Mouse (Mus musculus) limb, embryonic 14.5 days (tissue): Measurements from ENCODE around the gene Ptpn5. TPM values are rescaled to one million over a fixed set of nuclear protein-coding genes. Genes with fewer than 3 reads are reported as not detected.

Source experiments
- ATAC-seq: fragments of 200-750 bp; cut with Nextera tagmentation; 2 replicates; pipeline ENCODE4 v1.8.0; 2017; ENCODE audit warnings: low read depth, moderate number of reproducible peaks, moderate TSS enrichment; ENCODE audit not compliant: low FRiP score
- DNase-seq: peaks from one replicate; pipeline ENCODE4 v3.0.0-alpha.2; 2015; ENCODE audit warnings: low spot score
- H3K27ac ChIP-seq: fragments of 300-500 bp; sonication (generic); replicated peaks from 2 replicates; pipeline ENCODE4 v1.5.1; 2014; ENCODE audit warnings: low read depth, mild to moderate bottlenecking, low read length, moderate library complexity, mixed read lengths
- H3K27me3 ChIP-seq: fragments of 300-500 bp; sonication (generic); 2 replicates; pipeline ENCODE4 v1.6.1; 2014; ENCODE audit warnings: low read length, mixed read lengths; ENCODE audit not compliant: control insufficient read depth, insufficient read depth
- H3K36me3 ChIP-seq: fragments of 300-500 bp; sonication (generic); 2 replicates; pipeline ENCODE4 v1.6.1; 2014; ENCODE audit warnings: mild to moderate bottlenecking, low read length, moderate library complexity, mixed read lengths; ENCODE audit not compliant: control insufficient read depth, insufficient read depth
- H3K4me1 ChIP-seq: fragments of 300-500 bp; sonication (generic); 2 replicates; pipeline ENCODE4 v1.6.1; 2014; ENCODE audit warnings: antibody characterized with exemption, low read length, mixed read lengths; ENCODE audit not compliant: control insufficient read depth, insufficient read depth
- H3K4me2 ChIP-seq: fragments of 300-500 bp; sonication (generic); replicated peaks from 2 replicates; pipeline ENCODE4 v1.6.1; 2014; ENCODE audit warnings: low read depth, mild to moderate bottlenecking, low read length, moderate library complexity; ENCODE audit not compliant: severe bottlenecking
- H3K4me3 ChIP-seq: fragments of 300-500 bp; sonication (generic); replicated peaks from 2 replicates; pipeline ENCODE4 v1.5.1; 2014; ENCODE audit warnings: low read length
- H3K9ac ChIP-seq: fragments of 300-500 bp; sonication (generic); 2 replicates; pipeline ENCODE4 v1.6.1; 2014; ENCODE audit warnings: mild to moderate bottlenecking, low read depth, low read length, moderate library complexity; ENCODE audit not compliant: severe bottlenecking
- H3K9me3 ChIP-seq: fragments of 300-500 bp; sonication (generic); 2 replicates; pipeline ENCODE4 v1.6.1; 2016; ENCODE audit warnings: low read length; ENCODE audit not compliant: control insufficient read depth
- POLR2A ChIP-seq: fragments of 200-500 bp; IDR thresholded peaks from 2 replicates; pipeline ENCODE4 v1.8.0; 2012; ENCODE audit warnings: inconsistent platforms, mild to moderate bottlenecking, moderate library complexity, borderline replicate concordance; ENCODE audit not compliant: insufficient read depth, insufficient read length; ENCODE audit errors: extremely low read depth
- WGBS: fragments of 180-500 bp; shearing (Covaris S2); extraction: QIAGEN DNeasy Blood & Tissue Kit; methylation state at CpG from one replicate; pipeline ENCODE4 v1.1.7; 2014; 5-methylcytosine and 5-hydroxymethylcytosine counted together
- polyA plus RNA-seq, 2 experiments: library from polyadenylated mRNA; depleted of rRNA in 1 of 2; stranded (reverse) in 1 of 2; unstranded in 1 of 2; fragments of >200 nt; fragmentation: Nextera tagmentation in 1 of 2; extraction: Ambion mirVana in 1 of 2; gene quantifications; 2 replicates each; pipeline versions ENCODE4 v1.2.1 to v1.2.3; 2012 to 2014

Gene Ptpn5
- polyA plus RNA-seq, 2 experiments: 0.22 to 0.74 TPM

DNA sequence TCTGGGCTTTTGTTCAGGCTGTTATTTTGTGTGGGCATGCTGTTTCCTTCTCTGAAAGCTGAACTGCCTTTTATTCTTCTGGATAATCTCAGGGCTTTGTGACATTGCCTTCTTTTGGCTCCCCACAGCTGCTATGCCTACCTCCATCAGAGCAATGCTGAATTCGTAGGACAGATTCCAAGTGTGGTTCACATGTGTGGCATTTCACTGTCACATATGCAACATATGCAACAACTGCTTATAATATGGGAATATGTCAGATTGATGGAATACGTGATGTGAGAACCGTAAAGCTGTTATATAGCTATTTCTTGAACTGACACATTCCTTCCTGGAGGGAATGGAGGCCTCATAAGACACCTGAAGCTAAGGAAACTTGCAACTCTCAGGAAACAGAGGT, 66.5 kb downstream of the Ptpn5 start:
- no peaks in the 10 kb centered on the region for H3K9me3 ChIP-seq
- no peak overlapping the region for H3K4me2 ChIP-seq
- 69% methylated on average over 3 of the region's 3 CpGs for WGBS
- H3K4me1 ChIP-seq: no peaks in the 10 kb centered on the region
- no peak for DNase-seq
- no peak overlapping the region for H3K27ac ChIP-seq
- no peak overlapping the region for H3K4me3 ChIP-seq
- no peak overlapping the region for H3K9ac ChIP-seq
- ATAC-seq: no peak
- H3K36me3 ChIP-seq: no peaks in the 10 kb centered on the region
- no peak for TF ChIP-seq POLR2A
- H3K27me3 ChIP-seq: no peaks in the 10 kb centered on the region

DNA sequence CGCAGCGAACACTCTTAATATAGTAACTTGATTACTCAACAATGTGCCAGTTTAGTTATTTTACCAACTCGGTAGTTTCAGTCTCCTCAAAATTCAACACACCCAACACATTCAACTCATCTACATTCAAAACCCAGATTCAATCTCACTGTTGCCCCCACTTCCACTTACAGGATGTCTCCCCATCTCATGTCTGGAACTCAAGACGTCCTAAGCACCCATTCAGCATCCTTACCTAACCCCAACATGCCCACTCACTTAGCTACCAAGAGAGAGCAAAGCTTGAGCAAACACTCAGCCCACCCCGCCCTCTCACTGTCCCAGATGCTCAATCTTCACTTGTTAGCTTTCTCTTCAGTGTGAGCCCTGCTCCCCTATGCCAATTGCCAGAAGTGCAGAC, 71.9 kb downstream of the Ptpn5 start:
- Histone ChIP-seq H3K9ac (no peak overlapping the region), H3K4me3 (no peak overlapping the region), H3K4me1 (no peaks in the 10 kb centered on the region), H3K36me3 (no peaks in the 10 kb centered on the region), H3K4me2 (no peak overlapping the region), H3K9me3 (no peaks in the 10 kb centered on the region), H3K27ac (no peak overlapping the region), H3K27me3 (no peaks in the 10 kb centered on the region)
- DNase-seq (no peak), ATAC-seq (no peak)
- TF ChIP-seq POLR2A: no peak
- WGBS: 80% methylated on average over 5 of the region's 5 CpGs

DNA sequence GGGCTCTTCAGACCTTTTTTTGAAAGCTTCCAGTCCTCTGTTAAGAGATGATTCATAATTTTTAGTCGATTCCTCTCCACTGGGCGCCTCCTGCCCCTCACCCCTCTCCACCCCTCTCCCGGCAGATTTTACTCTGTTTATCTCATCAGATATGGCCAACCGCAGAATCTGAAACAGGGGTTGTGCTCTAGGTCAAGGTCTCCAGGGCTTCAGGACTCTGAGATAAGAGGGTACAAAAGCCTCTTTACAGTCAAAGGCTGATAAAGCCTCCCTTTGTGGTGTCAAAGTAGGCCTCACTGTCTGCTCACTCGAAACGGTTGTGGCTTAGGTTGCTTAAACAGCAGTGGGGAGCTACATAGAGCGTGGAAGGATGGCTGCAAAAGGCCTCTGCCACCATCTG, 74.1 kb downstream of the Ptpn5 start:
- 87% methylated on average over 7 of the region's 7 CpGs for WGBS
- H3K27me3 ChIP-seq: no peaks in the 10 kb centered on the region
- TF ChIP-seq POLR2A: no peak
- H3K4me1 ChIP-seq: no peaks in the 10 kb centered on the region
- no peak overlapping the region for H3K9ac ChIP-seq
- ATAC-seq (no peak), DNase-seq (no peak)
- H3K4me3 ChIP-seq: no peak overlapping the region
- no peaks in the 10 kb centered on the region for H3K9me3 ChIP-seq
- no peak overlapping the region for H3K27ac ChIP-seq
- peaks cover under 1% of the 10 kb centered on the region; the same call in 1 of the 2 replicates for H3K36me3 ChIP-seq
- no peak overlapping the region for H3K4me2 ChIP-seq

DNA sequence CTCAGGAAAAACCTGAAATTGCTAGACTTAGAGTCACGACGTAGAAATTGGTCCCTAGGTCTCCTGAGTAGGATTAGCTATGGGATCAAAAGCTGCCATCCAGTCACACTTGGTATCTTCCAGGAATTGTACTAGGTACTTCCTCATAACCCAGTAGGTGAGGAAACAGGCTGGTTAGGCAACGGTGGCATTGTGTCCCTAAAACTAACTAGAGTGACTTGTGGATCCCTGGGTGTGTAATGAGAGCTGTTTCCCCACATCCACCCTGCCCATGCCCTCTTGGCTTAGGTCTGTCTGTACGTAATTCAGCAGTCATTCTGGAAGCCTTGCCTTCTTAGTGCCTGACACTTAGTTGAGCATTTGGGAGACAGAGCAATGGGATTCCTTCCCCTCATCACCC, 77.2 kb downstream of the Ptpn5 start:
- H3K9me3 ChIP-seq: no peaks in the 10 kb centered on the region
- H3K36me3 ChIP-seq: peaks cover 9% of the 10 kb centered on the region; the same call in 1 of the 2 replicates
- no peak overlapping the region for H3K4me3 ChIP-seq
- no peak overlapping the region for H3K4me2 ChIP-seq
- DNase-seq (no peak), ATAC-seq (no peak)
- peaks cover 14% of the 10 kb centered on the region for H3K4me1 ChIP-seq
- 80% methylated on average over 4 of the region's 4 CpGs for WGBS
- H3K27ac ChIP-seq: no peak overlapping the region
- TF ChIP-seq POLR2A: no peak
- no peak overlapping the region for H3K9ac ChIP-seq
- H3K27me3 ChIP-seq: no peaks in the 10 kb centered on the region

DNA sequence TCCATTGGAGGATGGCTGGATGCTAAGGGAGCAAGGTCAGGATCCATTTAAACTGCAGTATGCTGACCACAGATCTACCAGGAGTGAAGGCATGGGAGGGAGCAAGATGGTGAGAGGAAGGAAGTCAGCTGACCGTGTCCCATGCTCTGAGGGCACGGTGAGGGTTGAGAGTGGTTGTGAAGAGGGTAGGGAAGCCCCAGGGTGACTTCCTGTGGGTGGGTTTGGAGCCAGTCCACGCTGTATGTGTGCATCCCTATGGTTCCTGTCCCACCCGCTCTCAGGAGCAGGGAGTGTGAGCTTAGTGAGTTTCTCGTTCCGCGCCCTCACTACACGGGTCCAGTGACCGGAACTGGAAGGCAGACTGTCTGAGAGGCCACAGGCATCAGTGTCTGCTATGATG, 77.7 kb downstream of the Ptpn5 start:
- DNase-seq (no peak), ATAC-seq (no peak)
- Histone ChIP-seq H3K27me3 (no peaks in the 10 kb centered on the region), H3K27ac (no peak overlapping the region), H3K36me3 (peaks cover 9% of the 10 kb centered on the region; the same call in 1 of the 2 replicates), H3K9me3 (no peaks in the 10 kb centered on the region), H3K4me2 (no peak overlapping the region), H3K9ac (no peak overlapping the region), H3K4me1 (peaks cover 17% of the 10 kb centered on the region), H3K4me3 (no peak overlapping the region)
- TF ChIP-seq POLR2A: no peak
- 83% methylated on average over 9 of the region's 9 CpGs for WGBS

DNA sequence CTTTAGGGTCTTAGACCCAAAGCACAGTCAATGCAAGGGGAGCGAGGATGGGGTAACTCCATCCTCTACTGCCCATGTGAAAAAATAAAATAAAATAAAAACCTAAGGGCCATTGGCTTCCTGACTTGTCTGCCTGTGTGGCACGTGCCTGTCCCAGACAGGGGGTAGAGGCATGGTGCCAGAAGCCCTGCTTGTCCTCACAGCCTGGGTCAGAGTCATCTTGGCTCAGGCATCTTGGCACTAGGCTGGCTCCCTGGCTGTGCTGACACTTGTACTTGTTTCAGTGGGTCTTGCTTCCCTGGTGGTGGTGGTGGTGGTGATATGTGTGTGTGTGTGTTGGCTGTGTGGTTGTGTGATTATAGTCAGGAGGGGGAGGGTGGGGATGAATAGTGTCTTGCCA, 78.8 kb downstream of the Ptpn5 start:
- Histone ChIP-seq H3K36me3 (peaks cover 9% of the 10 kb centered on the region; the same call in 1 of the 2 replicates), H3K4me2 (no peak overlapping the region), H3K9ac (no peak overlapping the region), H3K9me3 (no peaks in the 10 kb centered on the region), H3K4me1 (peaks cover 21% of the 10 kb centered on the region), H3K4me3 (no peak overlapping the region), H3K27ac (no peak overlapping the region), H3K27me3 (no peaks in the 10 kb centered on the region)
- 87% methylated on average over 2 of the region's 2 CpGs for WGBS
- ATAC-seq: no peak
- TF ChIP-seq POLR2A: no peak
- no peak for DNase-seq
